Mouse (Mus musculus): Measurements from ENCODE around the gene Rptor. TPM values are rescaled to one million over a fixed set of nuclear protein-coding genes. Genes with fewer than 3 reads are reported as not detected.

The Rptor gene
- polyA plus RNA-seq, 1 experiment = 43.6 TPM

DNA sequence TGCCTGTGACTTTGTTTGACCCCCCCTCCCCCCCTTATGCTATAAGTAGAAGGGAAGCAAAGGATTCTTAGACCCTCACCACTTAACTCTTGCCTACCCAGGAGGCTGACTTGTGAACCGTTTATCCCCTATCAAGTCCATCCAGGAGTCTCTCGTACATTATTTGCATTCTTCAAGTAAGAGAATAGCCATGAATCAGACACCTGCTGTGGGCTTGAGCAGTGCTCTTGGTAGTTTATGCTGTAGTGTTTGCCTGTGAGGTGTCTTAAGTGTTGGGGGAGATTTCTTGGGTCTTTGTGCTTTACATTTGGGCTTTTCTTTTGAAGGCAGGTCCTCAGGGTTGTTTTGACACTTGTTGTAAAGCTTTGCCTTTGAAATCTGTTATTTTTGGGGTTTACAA, 69.3 kb downstream of the Rptor start:
- H3K27ac ChIP-seq (ENCODE audit: insufficient read depth, low read length) = no peak overlapping the region
- no peak for DNase-seq
- WGBS = 67% methylated on average over 2 of the region's 2 CpGs
- no peak for TF ChIP-seq CTCF (IDR thresholded peaks at IDR 0.05; ENCODE audit: borderline replicate concordance, insufficient read depth, low read depth, low read length)
- TF ChIP-seq POLR2A (IDR thresholded peaks at IDR 0.05; ENCODE audit: borderline replicate concordance, insufficient read depth, low read length) = no peak
- H3K4me1 ChIP-seq (ENCODE audit: control insufficient read depth, insufficient read depth, low read length) = peaks cover 28% of the 10 kb centered on the region
- no peak overlapping the region for H3K4me3 ChIP-seq (replicated peaks; ENCODE audit: insufficient read depth, low read depth, low read length)
- H3K27me3 ChIP-seq (ENCODE audit: control insufficient read depth, insufficient read depth, low read length) = no peaks in the 10 kb centered on the region

DNA sequence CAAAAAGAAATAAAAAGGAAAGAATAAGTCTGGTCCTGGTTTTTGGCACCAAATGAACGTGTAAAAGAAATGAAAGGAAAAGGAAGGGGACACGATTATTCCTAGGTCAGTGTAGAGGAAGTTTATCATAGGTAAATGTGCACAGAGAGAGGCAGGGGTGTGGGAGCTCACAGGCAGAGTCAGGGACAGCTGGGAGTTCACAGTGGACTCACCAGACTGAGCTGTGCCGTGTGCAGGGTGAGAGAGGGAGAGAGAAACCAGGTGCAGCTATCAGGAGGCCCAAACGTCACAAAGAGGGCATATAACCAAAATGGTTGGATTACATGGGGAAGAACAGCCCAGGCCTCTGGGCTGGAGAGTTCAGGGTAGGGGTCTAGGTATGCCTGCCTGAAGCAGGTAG, 70.1 kb downstream of the Rptor start:
- no peak for DNase-seq
- no peak for TF ChIP-seq POLR2A (IDR thresholded peaks at IDR 0.05; ENCODE audit: borderline replicate concordance, insufficient read depth, low read length)
- no peak for TF ChIP-seq CTCF (IDR thresholded peaks at IDR 0.05; ENCODE audit: borderline replicate concordance, insufficient read depth, low read depth, low read length)
- Histone ChIP-seq H3K27ac (ENCODE audit: insufficient read depth, low read length) (no peak overlapping the region), H3K4me1 (ENCODE audit: control insufficient read depth, insufficient read depth, low read length) (peaks cover 35% of the 10 kb centered on the region), H3K27me3 (ENCODE audit: control insufficient read depth, insufficient read depth, low read length) (no peaks in the 10 kb centered on the region), H3K4me3 (replicated peaks; ENCODE audit: insufficient read depth, low read depth, low read length) (no peak overlapping the region)
- WGBS = 73% methylated on average over 4 of the region's 4 CpGs

DNA sequence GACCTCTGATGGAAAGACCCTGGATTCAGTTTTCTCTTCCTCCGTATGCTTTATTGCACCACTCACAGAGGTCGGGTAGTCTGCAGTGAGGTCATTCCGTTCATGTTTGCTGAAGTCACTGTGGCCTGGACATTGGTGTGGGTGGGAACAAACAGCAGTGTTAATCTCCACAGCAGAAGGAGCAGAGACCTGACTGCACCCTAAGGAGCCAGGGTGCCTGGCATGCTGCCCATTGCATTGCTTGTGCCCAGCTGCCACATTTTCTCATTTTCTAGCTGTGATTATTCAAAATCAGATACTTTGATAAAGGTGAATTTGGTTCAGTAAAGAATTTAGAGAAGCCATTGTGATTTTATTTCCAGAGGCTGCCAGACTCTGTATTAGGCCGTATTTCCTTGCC, 72.1 kb downstream of the Rptor start:
- 51% methylated on average over 4 of the region's 4 CpGs for WGBS
- no peak for TF ChIP-seq POLR2A (IDR thresholded peaks at IDR 0.05; ENCODE audit: borderline replicate concordance, insufficient read depth, low read length)
- TF ChIP-seq CTCF (IDR thresholded peaks at IDR 0.05; ENCODE audit: borderline replicate concordance, insufficient read depth, low read depth, low read length) = no peak
- Histone ChIP-seq H3K4me1 (ENCODE audit: control insufficient read depth, insufficient read depth, low read length) (peaks cover 47% of the 10 kb centered on the region), H3K27me3 (ENCODE audit: control insufficient read depth, insufficient read depth, low read length) (no peaks in the 10 kb centered on the region), H3K4me3 (replicated peaks; ENCODE audit: insufficient read depth, low read depth, low read length) (no peak overlapping the region), H3K27ac (ENCODE audit: insufficient read depth, low read length) (no peak overlapping the region)
- no peak for DNase-seq

DNA sequence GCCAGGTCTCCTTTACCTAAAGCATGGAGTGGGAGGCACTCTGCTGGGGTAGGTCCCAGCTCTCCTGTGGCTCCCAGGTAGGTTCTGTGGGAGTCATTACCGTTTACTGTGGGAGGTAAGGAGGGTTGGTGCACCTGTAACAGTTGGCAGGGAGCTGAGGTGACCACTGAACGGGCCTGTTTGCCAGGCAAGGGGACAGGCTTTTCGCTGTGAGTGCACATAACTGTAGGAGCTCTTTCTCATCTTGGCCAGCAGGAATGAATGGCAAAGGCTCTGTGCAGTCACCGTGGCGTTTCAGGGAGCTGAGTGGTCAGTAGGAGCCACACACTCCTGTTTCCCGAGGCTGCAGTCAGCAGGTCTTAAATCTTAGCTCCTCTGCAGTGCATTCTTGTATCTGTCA, 72.8 kb downstream of the Rptor start:
- H3K4me3 ChIP-seq (replicated peaks; ENCODE audit: insufficient read depth, low read depth, low read length) = no peak overlapping the region
- no peak for DNase-seq
- 18% methylated on average over 6 of the region's 6 CpGs for WGBS
- peak overlapping the region; percentile 10; the same call in 1 of the 2 replicates for H3K27ac ChIP-seq (ENCODE audit: insufficient read depth, low read length)
- no peak for TF ChIP-seq CTCF (IDR thresholded peaks at IDR 0.05; ENCODE audit: borderline replicate concordance, insufficient read depth, low read depth, low read length)
- TF ChIP-seq POLR2A (IDR thresholded peaks at IDR 0.05; ENCODE audit: borderline replicate concordance, insufficient read depth, low read length) = no peak
- H3K27me3 ChIP-seq (ENCODE audit: control insufficient read depth, insufficient read depth, low read length) = no peaks in the 10 kb centered on the region
- H3K4me1 ChIP-seq (ENCODE audit: control insufficient read depth, insufficient read depth, low read length) = peaks cover 49% of the 10 kb centered on the region

DNA sequence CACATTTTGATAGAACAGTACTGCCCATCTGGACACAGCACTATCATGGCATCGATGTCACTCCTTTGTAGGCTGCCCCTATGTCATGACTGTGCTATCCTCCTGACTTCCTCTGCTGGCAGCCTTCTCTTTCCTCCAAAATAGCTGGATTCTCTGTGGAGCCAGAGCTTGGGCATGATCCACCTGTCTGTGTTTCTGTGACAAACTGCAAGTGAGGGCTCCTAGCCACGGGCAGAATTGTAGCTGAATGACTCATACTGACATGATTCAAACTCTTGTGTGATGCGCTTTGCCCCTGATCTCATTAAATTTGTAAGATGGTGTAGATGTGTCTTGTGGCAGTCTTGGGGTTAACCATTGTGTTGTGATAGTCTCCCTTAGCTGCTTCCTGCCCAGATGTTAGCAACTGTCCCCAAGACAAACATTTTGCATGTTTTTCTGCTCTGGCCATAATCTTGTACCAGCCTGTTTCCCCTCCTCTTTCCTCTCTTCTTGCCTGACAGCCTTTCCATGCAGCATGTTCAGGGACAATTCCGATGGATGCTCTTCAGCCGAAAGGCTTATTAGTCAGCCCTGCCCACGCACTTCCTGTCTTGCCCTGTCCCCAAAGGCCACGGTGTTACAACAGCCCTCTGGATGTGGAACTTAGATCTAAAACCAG, 74.2 kb downstream of the Rptor start:
- peaks cover 57% of the 10 kb centered on the region for H3K4me1 ChIP-seq (ENCODE audit: control insufficient read depth, insufficient read depth, low read length)
- TF ChIP-seq CTCF (IDR thresholded peaks at IDR 0.05; ENCODE audit: borderline replicate concordance, insufficient read depth, low read depth, low read length) (no peak), POLR2A (IDR thresholded peaks at IDR 0.05; ENCODE audit: borderline replicate concordance, insufficient read depth, low read length) (no peak)
- peak; percentile 61 to 83 for DNase-seq

GRCm38 (mm10) chr11:119678427-119678826, 75.7 kb downstream of the Rptor start:
- WGBS = 61% methylated on average over 5 of the region's 5 CpGs
- Histone ChIP-seq H3K27me3 (ENCODE audit: control insufficient read depth, insufficient read depth, low read length) (no peaks in the 10 kb centered on the region), H3K4me1 (ENCODE audit: control insufficient read depth, insufficient read depth, low read length) (peaks cover 63% of the 10 kb centered on the region), H3K4me3 (replicated peaks; ENCODE audit: insufficient read depth, low read depth, low read length) (no peak overlapping the region), H3K27ac (ENCODE audit: insufficient read depth, low read length) (no peak overlapping the region)
- DNase-seq = peak in 1 of 2 experiments; percentile 43
- TF ChIP-seq POLR2A (IDR thresholded peaks at IDR 0.05; ENCODE audit: borderline replicate concordance, insufficient read depth, low read length) = no peak
- no peak for TF ChIP-seq CTCF (IDR thresholded peaks at IDR 0.05; ENCODE audit: borderline replicate concordance, insufficient read depth, low read depth, low read length)

More for the DNA sequence above, 74.2 kb downstream of the Rptor start:
- H3K4me3 ChIP-seq (replicated peaks; ENCODE audit: insufficient read depth, low read depth, low read length) = no peak overlapping the region
- H3K27me3 ChIP-seq (ENCODE audit: control insufficient read depth, insufficient read depth, low read length) = no peaks in the 10 kb centered on the region
- no peak overlapping the region for H3K27ac ChIP-seq (ENCODE audit: insufficient read depth, low read length)
- WGBS = 34% methylated on average over 7 of the region's 7 CpGs

GRCm38 (mm10) chr11:119680735-119681134, 78.0 kb downstream of the Rptor start:
- H3K27me3 ChIP-seq (ENCODE audit: control insufficient read depth, insufficient read depth, low read length) = no peaks in the 10 kb centered on the region
- H3K4me1 ChIP-seq (ENCODE audit: control insufficient read depth, insufficient read depth, low read length) = peaks cover 68% of the 10 kb centered on the region
- no peak overlapping the region for H3K4me3 ChIP-seq (replicated peaks; ENCODE audit: insufficient read depth, low read depth, low read length)
- TF ChIP-seq POLR2A (IDR thresholded peaks at IDR 0.05; ENCODE audit: borderline replicate concordance, insufficient read depth, low read length) (no peak), CTCF (IDR thresholded peaks at IDR 0.05; ENCODE audit: borderline replicate concordance, insufficient read depth, low read depth, low read length) (no peak)
- WGBS = 52% methylated on average over 2 of the region's 2 CpGs
- H3K27ac ChIP-seq (ENCODE audit: insufficient read depth, low read length) = no peak overlapping the region
- peak in 1 of 2 experiments; percentile 46 for DNase-seq

- WGBS = 96% methylated on average over 2 of the region's 2 CpGs
- TF ChIP-seq CTCF (IDR thresholded peaks at IDR 0.05; ENCODE audit: borderline replicate concordance, insufficient read depth, low read depth, low read length) (no peak), POLR2A (IDR thresholded peaks at IDR 0.05; ENCODE audit: borderline replicate concordance, insufficient read depth, low read length) (no peak)
- H3K27me3 ChIP-seq (ENCODE audit: control insufficient read depth, insufficient read depth, low read length) = no peaks in the 10 kb centered on the region
- no peak overlapping the region for H3K27ac ChIP-seq (ENCODE audit: insufficient read depth, low read length)
- DNase-seq = no peak
- no peak overlapping the region for H3K4me3 ChIP-seq (replicated peaks; ENCODE audit: insufficient read depth, low read depth, low read length)
- peaks cover 58% of the 10 kb centered on the region for H3K4me1 ChIP-seq (ENCODE audit: control insufficient read depth, insufficient read depth, low read length)
These were observed 79.6 kb downstream of the Rptor start for GRCm38 (mm10) chr11:119682285-119682684.
